In genomic region chr12:112743168-112743975, GRCm38 (mm10) we compare ENCODE assay signal across 7 mouse cellular contexts. TPM values are rescaled to one million over a fixed set of nuclear protein-coding genes. Genes with fewer than 3 reads are reported as not detected.
DNase-seq lines count a peak whose midpoint lies in the region; ATAC-seq lines count a peak whose summit lies in the region.

No protein-coding gene starts in this region.

- ATAC-seq in intestine, embryonic 16.5 days: peak; percentile 85
- ATAC-seq in midbrain, embryonic 13.5 days: peak; percentile 73

- peak overlapping the region; percentile 35; the same call in 1 of the 2 replicates for H3K9ac ChIP-seq in intestine, embryonic 16.5 days (ENCODE audit: low read depth, low read length)
- H3K9ac ChIP-seq in midbrain, embryonic 13.5 days (replicated peaks): no peak overlapping the region; the same call in none of the 2 replicates

- H3K4me3 ChIP-seq in intestine, embryonic 16.5 days (ENCODE audit: low read length): no peak overlapping the region
- H3K4me3 ChIP-seq in midbrain, embryonic 13.5 days (replicated peaks): no peak overlapping the region

- H3K4me2 ChIP-seq in intestine, embryonic 16.5 days (ENCODE audit: low read depth, low read length): no peak overlapping the region
- H3K4me2 ChIP-seq in midbrain, embryonic 13.5 days (replicated peaks): no peak overlapping the region

- no peaks in the 10 kb centered on the region for H3K9me3 ChIP-seq in intestine, embryonic 16.5 days (ENCODE audit: control insufficient read depth, low read length)
- no peaks in the 10 kb centered on the region for H3K9me3 ChIP-seq in midbrain, embryonic 13.5 days

- 48% methylated on average over 25 of the region's 25 CpGs for WGBS in intestine, embryonic 16.5 days
- WGBS in midbrain, embryonic 13.5 days: 55% methylated on average over 25 of the region's 25 CpGs

- peak overlapping the region; percentile 46 for H3K27ac ChIP-seq in intestine, embryonic 16.5 days (ENCODE audit: low read length)
- H3K27ac ChIP-seq in midbrain, embryonic 13.5 days: 0 out of 2 replicates have a peak overlapping the region, but pooled peaks have one; percentile 3

- peaks cover 12% of the 10 kb centered on the region for H3K4me1 ChIP-seq in intestine, embryonic 16.5 days (ENCODE audit: control insufficient read depth, insufficient read depth, low read length)
- H3K4me1 ChIP-seq in midbrain, embryonic 13.5 days (replicated peaks): peaks cover 23% of the 10 kb centered on the region

- intact Hi-C loops in gastrocnemius, postnatal 36 days (cut with DNase I): no loop called here
- intact Hi-C loops in left cerebral cortex, postnatal 4 days (cut with DNase I): no loop called here

- H3K27me3 ChIP-seq in intestine, embryonic 16.5 days (replicated peaks; ENCODE audit: control insufficient read depth, insufficient read depth, low read length): no peaks in the 10 kb centered on the region
- H3K27me3 ChIP-seq in midbrain, embryonic 13.5 days: no peaks in the 10 kb centered on the region

- DNase-seq in adrenal gland, adult 2 months: peak; percentile 82
- DNase-seq in embryo, embryonic 11.5 days (ENCODE audit: low read depth, low spot score): peak; percentile 61
- DNase-seq in gastrocnemius, postnatal 36 days: peak; percentile 77 to 80
- peak; percentile 85 for DNase-seq in left cerebral cortex, postnatal 4 days
- peak; percentile 63 to 82 for DNase-seq in spleen, adult 18-20 months

- H3K36me3 ChIP-seq in intestine, embryonic 16.5 days (ENCODE audit: control insufficient read depth, insufficient read depth, low read length): 0 out of 2 replicates have a peak, but pooled peaks cover 7% of the 10 kb centered on the region
- peaks cover 50% of the 10 kb centered on the region for H3K36me3 ChIP-seq in midbrain, embryonic 13.5 days

RNA-seq across cellular contexts. Expression of gene Pld4, which starts 17.1 kb away (rescaled TPM):
- 10 to 100 TPM; 10.1 to 13.0 TPM for total RNA-seq in adrenal gland, adult 2 months (2021)
- 28.0 and 29.5 TPM in 2 replicates for polyA plus RNA-seq in adrenal gland, adult 2 months (2012; rRNA removed)
- total RNA-seq in gastrocnemius, postnatal 36 days (2021): 1 to 10 TPM; 2.3 to 3.0 TPM
- polyA plus RNA-seq in intestine, embryonic 16.5 days (2015; fragmentation: Nextera tagmentation; extraction: Ambion mirVana): 12.2 and 13.0 TPM in 2 replicates
- total RNA-seq in left cerebral cortex, postnatal 4 days (2021): 1 to 10 TPM; 6.2 to 6.6 TPM
- polyA plus RNA-seq in midbrain, embryonic 13.5 days (2015; fragmentation: Nextera tagmentation; extraction: Ambion mirVana): 5.2 and 6.4 TPM in 2 replicates

RNA-seq across cellular contexts. Expression of gene Cep170b, which starts 23.1 kb away (rescaled TPM):
- 10 to 100 TPM; 48.8 to 52.1 TPM for total RNA-seq in adrenal gland, adult 2 months (2021)
- polyA plus RNA-seq in adrenal gland, adult 2 months (2012; rRNA removed): 49.0 and 52.5 TPM in 2 replicates
- 10 to 100 TPM; 11.2 to 12.3 TPM for total RNA-seq in gastrocnemius, postnatal 36 days (2021)
- 12.4 and 13.2 TPM in 2 replicates for polyA plus RNA-seq in intestine, embryonic 16.5 days (2015; fragmentation: Nextera tagmentation; extraction: Ambion mirVana)
- 100 to 1,000 TPM; 183 to 185 TPM for total RNA-seq in left cerebral cortex, postnatal 4 days (2021)
- 20.2 and 22.0 TPM in 2 replicates for polyA plus RNA-seq in midbrain, embryonic 13.5 days (2015; fragmentation: Nextera tagmentation; extraction: Ambion mirVana)

RNA-seq across cellular contexts. Expression of gene Ahnak2, which starts 59.1 kb away (rescaled TPM):
- total RNA-seq in adrenal gland, adult 2 months (2021): 10 to 100 TPM in 1 of 2 experiments, 1 to 10 TPM in 1; 3.6 to 10.0 TPM
- 1.7 and 2.2 TPM in 2 replicates for polyA plus RNA-seq in adrenal gland, adult 2 months (2012; rRNA removed)
- total RNA-seq in gastrocnemius, postnatal 36 days (2021): 1 to 10 TPM; 5.0 to 7.0 TPM
- 2.3 and 2.8 TPM in 2 replicates for polyA plus RNA-seq in intestine, embryonic 16.5 days (2015; fragmentation: Nextera tagmentation; extraction: Ambion mirVana)
- 10 to 100 TPM; 28.1 to 28.2 TPM for total RNA-seq in left cerebral cortex, postnatal 4 days (2021)
- 0.31 and 0.37 TPM in 2 replicates for polyA plus RNA-seq in midbrain, embryonic 13.5 days (2015; fragmentation: Nextera tagmentation; extraction: Ambion mirVana)
